Mouse (Mus musculus) adrenal gland, adult 18-20 months (tissue): ENCODE measurements at regions not wholly inside any gene's neighbourhood (a gene's known extent, or its start where the extent isn't known, plus 50 kb on each side); places are given as distances from the start of the nearest gene placed in this dataset.

Source experiments
- DNase-seq, 2 experiments: peaks; one replicate each; pipeline ENCODE4 v3.0.0; 2021 to 2022; ENCODE audit warnings: low spot score in 2 of 2

DNA sequence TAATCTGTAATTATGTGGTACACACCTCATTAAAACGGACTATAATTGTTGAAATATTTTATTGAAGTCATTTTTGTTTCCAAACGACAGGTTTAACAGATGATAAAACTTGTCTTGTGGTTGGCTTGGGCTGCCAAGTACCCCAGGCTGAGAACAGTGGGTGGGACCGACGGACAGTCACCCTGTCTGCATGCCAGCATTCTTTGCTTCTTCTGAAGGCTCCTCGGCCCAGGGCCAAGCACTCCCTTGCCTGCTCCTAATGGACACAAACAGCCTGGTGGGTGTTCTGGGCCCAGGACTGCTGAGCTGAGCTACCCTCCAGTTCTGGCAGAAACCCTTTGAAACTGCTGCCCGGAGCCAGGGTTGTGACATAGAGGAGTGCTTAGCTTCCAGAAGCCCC lies 227.4 kb downstream of the 3110018I06Rik start:
- DNase-seq = no peak

DNA sequence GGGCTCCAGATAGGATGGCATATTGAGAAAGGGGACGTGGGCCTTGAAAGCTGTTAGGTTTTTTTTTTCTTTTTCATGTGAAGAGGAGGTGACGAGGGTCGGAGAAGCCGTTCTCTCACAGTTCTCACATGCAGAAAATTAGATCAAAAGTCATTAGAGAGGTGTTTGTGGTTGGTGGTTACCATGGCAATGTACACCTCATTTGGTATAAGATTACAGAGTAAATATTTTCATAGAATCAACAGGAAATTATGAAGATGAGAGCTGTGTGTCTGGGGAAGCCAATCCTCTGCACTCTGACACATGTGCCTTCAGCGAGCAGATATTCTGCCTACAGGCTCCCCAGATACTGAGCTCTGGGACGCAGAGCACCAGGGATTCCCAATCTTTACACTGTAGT lies 232.5 kb downstream of the 3110018I06Rik start:
- DNase-seq = no peak

DNA sequence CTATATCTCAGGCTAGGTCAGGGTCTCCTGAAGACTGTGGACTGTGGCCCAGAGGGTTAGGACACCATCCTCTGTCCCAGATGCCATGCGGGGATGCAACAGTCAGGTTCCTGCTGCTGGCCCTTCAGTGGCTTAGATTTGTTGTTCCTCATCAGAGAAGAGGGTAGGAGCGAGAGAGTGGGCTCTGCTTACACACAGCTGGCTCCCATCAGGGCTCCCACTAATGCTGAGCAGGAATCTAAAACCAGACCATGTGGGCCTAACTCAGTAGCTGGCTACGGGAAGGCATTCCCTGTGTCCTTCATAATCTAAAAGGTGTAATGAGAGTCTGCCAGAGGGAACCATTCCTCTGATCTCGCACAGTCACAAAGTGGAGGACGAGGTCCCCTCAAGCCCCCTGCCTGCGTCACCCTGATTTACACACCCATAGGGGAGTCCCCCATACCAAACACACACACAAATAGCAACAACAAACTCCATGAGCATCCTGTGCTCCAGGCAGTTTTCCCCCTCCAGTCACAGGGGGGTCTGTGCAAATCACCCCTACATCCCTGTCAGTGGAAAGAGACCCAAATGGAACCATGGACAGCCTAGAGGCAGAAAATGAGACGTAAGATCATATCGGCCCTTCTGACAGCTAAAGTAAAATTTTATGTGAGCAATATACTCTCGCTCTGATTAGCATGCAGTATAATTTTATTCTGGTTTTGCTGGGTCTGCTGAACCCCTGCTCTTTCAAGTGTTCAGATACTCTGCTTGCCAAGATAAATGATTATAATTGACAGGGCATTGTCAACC lies 234.8 kb downstream of the 3110018I06Rik start:
- no peak for DNase-seq

DNA sequence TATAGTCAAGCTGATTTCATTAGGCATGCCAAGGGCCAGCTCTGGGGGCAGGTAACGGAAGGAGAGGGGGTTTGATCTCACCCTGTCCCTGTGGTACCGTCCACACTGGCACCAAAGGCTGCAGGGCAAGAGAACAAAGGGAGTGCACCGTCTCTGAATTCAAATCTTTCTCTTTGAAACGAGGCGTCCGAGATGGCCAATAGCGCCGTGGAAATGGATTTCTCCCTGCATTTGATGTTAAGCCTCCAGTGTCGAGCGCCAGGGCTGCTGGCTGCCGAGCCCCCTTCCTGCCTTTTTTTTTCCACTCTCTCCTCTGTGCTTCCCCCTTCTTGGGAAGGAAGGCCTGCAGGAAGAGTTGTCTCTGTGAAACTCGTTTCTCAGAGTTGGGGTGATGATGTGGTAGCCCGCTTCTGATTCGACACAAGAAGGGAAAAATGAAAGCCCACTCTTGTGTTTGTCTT lies 235.5 kb downstream of the 3110018I06Rik start:
- no peak for DNase-seq

GRCm38 (mm10) chr12:107724467-107724866 lies 236.0 kb downstream of the 3110018I06Rik start:
- DNase-seq = no peak

GRCm38 (mm10) chr12:107728865-107729264 lies 240.4 kb downstream of the 3110018I06Rik start:
- no peak for DNase-seq

- DNase-seq = no peak
Measured at GRCm38 (mm10) chr12:107729301-107729700, 240.9 kb downstream of the 3110018I06Rik start.

GRCm38 (mm10) chr12:107730940-107731339 lies 242.5 kb downstream of the 3110018I06Rik start:
- no peak for DNase-seq

DNA sequence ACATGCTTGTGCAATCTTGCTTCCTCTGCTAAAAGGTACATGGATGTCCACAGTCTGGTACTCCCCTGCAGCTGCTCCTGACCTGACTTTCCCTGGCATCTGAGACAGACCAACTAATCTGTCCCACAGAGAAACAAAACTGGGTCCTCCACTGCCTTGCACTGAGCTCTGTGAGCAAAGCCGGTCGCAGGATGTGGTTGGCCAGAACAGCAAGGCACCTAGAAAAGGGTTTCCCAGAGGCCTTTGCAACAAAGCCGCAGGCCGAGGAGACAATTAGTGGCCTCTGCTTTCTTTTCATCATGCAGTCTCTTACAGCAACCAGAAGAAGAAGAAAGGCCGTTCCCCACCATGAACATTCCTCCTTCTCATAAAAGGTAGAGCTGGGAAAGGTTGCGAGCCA lies 246.1 kb downstream of the 3110018I06Rik start:
- DNase-seq = no peak

- no peak for DNase-seq
Measured at GRCm38 (mm10) chr12:107742641-107743040, 254.2 kb downstream of the 3110018I06Rik start.

GRCm38 (mm10) chr12:107744822-107745221 lies 256.4 kb downstream of the 3110018I06Rik start:
- no peak for DNase-seq

- no peak for DNase-seq
Measured at GRCm38 (mm10) chr12:107748481-107749380, 254.7 kb downstream of the Bcl11b start.

GRCm38 (mm10) chr12:107749381-107750085 lies 253.9 kb downstream of the Bcl11b start:
- no peak for DNase-seq

DNA sequence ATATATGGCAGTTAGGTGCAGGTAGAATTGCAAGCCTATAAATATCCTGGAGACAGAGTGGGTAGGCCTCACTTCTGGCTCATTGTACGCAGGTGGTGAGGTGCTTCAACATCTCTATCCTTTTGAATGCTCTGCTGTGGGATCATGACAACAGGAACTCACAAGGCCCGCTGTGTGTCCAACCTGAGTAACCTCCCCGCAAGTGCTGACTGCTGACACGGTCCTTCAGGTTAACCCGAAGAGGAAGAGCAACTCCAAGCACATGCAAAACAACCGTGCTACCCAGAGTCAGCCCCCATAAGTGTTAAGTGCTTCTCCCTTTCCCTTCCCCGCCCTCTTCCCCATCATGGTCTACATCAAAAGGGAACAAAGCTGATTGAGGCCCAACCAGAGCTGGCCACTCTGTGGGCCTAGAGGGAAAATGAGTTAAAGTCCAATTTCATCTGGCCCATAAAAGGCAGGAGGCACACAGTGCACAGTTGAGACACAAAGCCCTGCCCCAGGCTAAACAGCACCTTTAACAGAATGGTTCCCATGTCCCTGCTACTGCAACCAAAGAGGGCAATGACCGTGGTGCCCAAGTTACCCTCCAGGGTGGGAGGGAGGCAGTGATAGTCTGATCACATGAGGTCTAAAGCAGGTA lies 253.0 kb downstream of the Bcl11b start:
- DNase-seq = no peak

DNA sequence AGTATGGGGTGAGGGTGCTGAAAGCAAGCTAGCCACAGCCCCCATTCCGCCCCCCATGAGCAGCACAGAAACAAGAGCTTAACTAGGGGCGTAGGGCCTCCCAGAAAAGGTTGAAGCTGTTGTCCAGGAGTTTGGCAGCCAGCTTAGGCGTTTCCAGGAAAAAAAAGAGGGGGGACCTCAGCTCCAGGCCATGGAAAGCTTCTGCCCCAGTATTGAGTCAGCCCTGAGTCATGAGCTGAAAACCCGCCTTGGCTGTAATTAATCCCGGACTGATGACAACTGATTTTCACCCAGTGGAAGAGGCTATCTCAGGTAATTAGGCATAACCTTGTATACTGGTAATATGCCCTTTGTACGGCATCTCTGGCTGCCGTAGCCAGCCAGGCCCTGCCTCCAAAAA lies 251.3 kb downstream of the Bcl11b start:
- DNase-seq = peak in 1 of 2 experiments; percentile 54

DNA sequence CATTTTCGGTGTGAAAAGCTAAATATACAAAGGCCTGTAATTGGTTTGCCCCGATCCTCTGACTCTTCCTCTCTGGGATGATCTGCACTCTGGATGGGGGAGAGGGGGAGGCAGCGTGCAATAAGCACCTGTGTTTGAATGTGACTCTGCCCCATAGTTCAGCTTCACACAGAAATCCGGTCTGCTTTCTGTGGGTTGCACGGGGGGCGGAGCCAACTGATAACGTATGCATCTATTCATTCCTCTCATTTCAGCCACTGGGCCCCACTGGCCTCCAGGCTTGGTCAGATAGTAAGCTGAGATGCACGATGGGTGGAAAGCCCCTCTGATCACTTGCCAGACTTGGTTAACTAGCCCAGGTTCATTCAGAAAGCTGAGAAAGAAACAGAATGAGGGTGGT lies 250.8 kb downstream of the Bcl11b start:
- DNase-seq = no peak

GRCm38 (mm10) chr12:107753022-107753421 lies 250.4 kb downstream of the Bcl11b start:
- DNase-seq = peak; percentile 44 to 66

GRCm38 (mm10) chr12:107753536-107753935 lies 249.9 kb downstream of the Bcl11b start:
- no peak for DNase-seq

DNA sequence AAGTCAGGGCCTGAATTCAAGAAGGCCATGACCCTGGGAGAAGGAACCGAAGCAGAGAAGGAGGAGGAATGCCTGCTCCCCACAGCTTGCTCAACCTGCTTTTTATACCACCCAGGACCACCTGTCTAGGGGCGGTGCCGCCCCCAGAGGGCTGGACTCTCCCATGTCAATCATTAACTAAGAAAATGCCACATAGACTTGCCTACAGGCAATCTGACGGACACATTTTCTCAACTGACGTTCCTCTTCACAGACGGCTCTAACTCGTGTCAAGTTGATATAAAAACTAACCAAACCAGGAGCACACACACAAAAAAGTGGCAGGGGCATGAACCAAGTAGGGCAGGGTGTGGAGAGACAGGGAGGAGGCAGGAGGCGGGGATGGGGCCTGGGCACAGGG lies 248.5 kb downstream of the Bcl11b start:
- no peak for DNase-seq

DNA sequence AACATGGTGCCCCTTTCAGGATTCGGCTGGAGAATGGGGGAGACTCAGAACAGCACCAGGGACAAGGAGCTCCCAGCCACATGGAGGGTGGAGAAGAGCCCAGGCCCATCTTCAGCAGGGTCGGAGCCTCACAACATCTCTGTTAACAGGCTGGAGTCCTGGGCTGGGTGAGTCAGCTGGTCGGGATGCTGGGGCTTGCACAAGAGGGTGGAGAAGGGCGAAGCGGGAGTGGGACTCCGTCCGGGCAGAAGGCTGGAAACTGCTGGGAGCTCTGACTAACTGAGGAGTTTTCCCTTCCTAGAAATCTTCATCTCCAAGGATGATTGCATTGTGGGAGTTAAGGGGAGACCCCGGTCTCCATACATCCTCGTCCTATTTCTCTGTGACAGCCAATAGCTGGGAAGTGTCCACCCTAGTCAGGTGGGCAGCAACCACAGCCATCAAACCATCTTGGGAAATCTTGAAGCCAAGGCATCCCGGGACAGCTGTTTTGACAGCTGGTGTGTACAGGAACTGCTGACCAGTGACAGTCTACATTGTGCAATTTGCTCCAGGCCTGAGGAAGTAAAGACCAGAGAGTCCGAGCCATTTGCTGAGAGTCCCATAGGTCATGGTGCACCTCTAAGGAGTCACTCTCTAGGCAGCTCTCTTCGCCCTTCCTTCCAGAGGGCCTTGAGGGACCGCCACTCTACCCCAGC lies 247.4 kb downstream of the Bcl11b start:
- no peak for DNase-seq
